Mouse (Mus musculus) liver, embryonic 11.5 days (tissue): Measurements from ENCODE around the gene Adgrl3. TPM values are rescaled to one million over a fixed set of nuclear protein-coding genes. Genes with fewer than 3 reads are reported as not detected.

Experiments
- ATAC-seq: fragments of 200-750 bp; cut with Nextera tagmentation; replicated peaks from 2 replicates; pipeline ENCODE4 v1.8.0; 2017; ENCODE audit warnings: moderate number of reproducible peaks, mild to moderate bottlenecking, moderate TSS enrichment, moderate library complexity; ENCODE audit not compliant: low FRiP score
- DNase-seq: peaks from one replicate; pipeline ENCODE4 v3.0.0-alpha.2; 2017; ENCODE audit warnings: low spot score
- H3K27ac ChIP-seq: fragments of 300-500 bp; sonication (generic); 2 replicates; pipeline ENCODE4 v1.5.1; 2014; ENCODE audit warnings: mild to moderate bottlenecking, low read depth, low read length, control low read depth
- H3K27me3 ChIP-seq: fragments of 300-500 bp; sonication (generic); replicated peaks from 2 replicates; pipeline ENCODE4 v1.6.1; 2014; ENCODE audit warnings: low read length, mixed read lengths; ENCODE audit not compliant: control insufficient read depth, insufficient read depth
- H3K36me3 ChIP-seq: fragments of 300-500 bp; sonication (generic); 2 replicates; pipeline ENCODE4 v1.6.1; 2014; ENCODE audit warnings: mild to moderate bottlenecking, low read length, moderate library complexity, mixed read lengths; ENCODE audit not compliant: control insufficient read depth, insufficient read depth
- H3K4me1 ChIP-seq: fragments of 300-500 bp; sonication (generic); replicated peaks from 2 replicates; pipeline ENCODE4 v1.6.1; 2014; ENCODE audit warnings: low read length, mixed read lengths; ENCODE audit not compliant: control insufficient read depth, insufficient read depth
- H3K4me2 ChIP-seq: fragments of 300-500 bp; sonication (generic); 2 replicates; pipeline ENCODE4 v1.6.1; 2014; ENCODE audit warnings: mild to moderate bottlenecking, control low read depth, moderate library complexity
- H3K4me3 ChIP-seq: fragments of 300-500 bp; sonication (generic); 2 replicates; pipeline ENCODE4 v1.5.1; 2014; ENCODE audit warnings: low read depth, low read length, control low read depth
- H3K9ac ChIP-seq: fragments of 300-500 bp; sonication (generic); 2 replicates; pipeline ENCODE4 v1.6.1; 2014; ENCODE audit warnings: low read depth, low read length, control low read depth
- H3K9me3 ChIP-seq: fragments of 300-500 bp; sonication (generic); 2 replicates; pipeline ENCODE4 v1.6.1; 2016; ENCODE audit warnings: low read length, inconsistent platforms, mixed read lengths; ENCODE audit not compliant: control insufficient read depth
- WGBS: fragments of 180-500 bp; shearing (Covaris S2); extraction: QIAGEN DNeasy Blood & Tissue Kit; methylation state at CpG from one replicate; pipeline ENCODE4 v1.1.7; 2014; 5-methylcytosine and 5-hydroxymethylcytosine counted together
- polyA plus RNA-seq: library from polyadenylated mRNA; unstranded; fragments of >200 nt; fragmentation: Nextera tagmentation; extraction: Ambion mirVana; gene quantifications from 2 replicates; pipeline ENCODE4 v1.2.1, GENCODE M21; 2014

Gene Adgrl3
- polyA plus RNA-seq, 1 experiment from 2014 or later: 9.1 TPM

- no peak overlapping the region for H3K9ac ChIP-seq
- WGBS: 35% methylated on average over 3 of the region's 3 CpGs
- DNase-seq (no peak), ATAC-seq (peak; percentile 20; the same call in 1 of the 2 replicates)
- H3K4me2 ChIP-seq: no peak overlapping the region
- H3K4me1 ChIP-seq: no peaks in the 10 kb centered on the region
- no peaks in the 10 kb centered on the region for H3K27me3 ChIP-seq
- H3K4me3 ChIP-seq: no peak overlapping the region
- H3K9me3 ChIP-seq: no peaks in the 10 kb centered on the region
- no peak overlapping the region for H3K27ac ChIP-seq
- H3K36me3 ChIP-seq: no peaks in the 10 kb centered on the region
Measured at GRCm38 (mm10) chr5:81483890-81484289, 464.0 kb downstream of the Adgrl3 start.

- Histone ChIP-seq H3K27me3 (no peaks in the 10 kb centered on the region), H3K36me3 (no peaks in the 10 kb centered on the region), H3K4me3 (no peak overlapping the region), H3K4me2 (no peak overlapping the region), H3K9ac (no peak overlapping the region), H3K4me1 (no peaks in the 10 kb centered on the region), H3K9me3 (no peaks in the 10 kb centered on the region), H3K27ac (no peak overlapping the region)
- ATAC-seq: no peak
- 70% methylated on average over 3 of the region's 3 CpGs for WGBS
- no peak for DNase-seq
Measured at GRCm38 (mm10) chr5:81501076-81501475, 481.1 kb downstream of the Adgrl3 start.

GRCm38 (mm10) chr5:81518720-81519496, 499.0 kb downstream of the Adgrl3 start:
- H3K4me2 ChIP-seq: no peak overlapping the region
- no peaks in the 10 kb centered on the region for H3K27me3 ChIP-seq
- no peak overlapping the region for H3K9ac ChIP-seq
- ATAC-seq (no peak), DNase-seq (no peak)
- no peak overlapping the region for H3K4me3 ChIP-seq
- no peak overlapping the region for H3K27ac ChIP-seq
- 58% methylated on average over 5 of the region's 5 CpGs for WGBS
- no peaks in the 10 kb centered on the region for H3K4me1 ChIP-seq
- H3K9me3 ChIP-seq: peaks cover 3% of the 10 kb centered on the region; the same call in 1 of the 2 replicates
- no peaks in the 10 kb centered on the region for H3K36me3 ChIP-seq

- H3K4me3 ChIP-seq: no peak overlapping the region
- DNase-seq (no peak), ATAC-seq (no peak)
- 30% methylated on average over 11 of the region's 11 CpGs for whole genome bisulfite sequencing
- H3K9ac ChIP-seq: no peak overlapping the region
- H3K9me3 ChIP-seq: peaks cover 3% of the 10 kb centered on the region; the same call in 1 of the 2 replicates
- no peaks in the 10 kb centered on the region for H3K4me1 ChIP-seq
- no peak overlapping the region for H3K4me2 ChIP-seq
- no peaks in the 10 kb centered on the region for H3K36me3 ChIP-seq
- no peaks in the 10 kb centered on the region for H3K27me3 ChIP-seq
- H3K27ac ChIP-seq: no peak overlapping the region
Measured at GRCm38 (mm10) chr5:81519497-81520382, 499.8 kb downstream of the Adgrl3 start.

- no peaks in the 10 kb centered on the region for H3K9me3 ChIP-seq
- H3K27ac ChIP-seq: no peak overlapping the region
- H3K36me3 ChIP-seq: no peaks in the 10 kb centered on the region
- DNase-seq (no peak), ATAC-seq (no peak)
- no peak overlapping the region for H3K4me2 ChIP-seq
- H3K4me3 ChIP-seq: no peak overlapping the region
- H3K27me3 ChIP-seq: no peaks in the 10 kb centered on the region
- 85% methylated on average over 4 of the region's 4 CpGs for WGBS
- no peaks in the 10 kb centered on the region for H3K4me1 ChIP-seq
- no peak overlapping the region for H3K9ac ChIP-seq
Measured at GRCm38 (mm10) chr5:81522760-81523159, 502.8 kb downstream of the Adgrl3 start.

GRCm38 (mm10) chr5:81524532-81524961, 504.6 kb downstream of the Adgrl3 start:
- ATAC-seq (no peak), DNase-seq (no peak)
- Histone ChIP-seq H3K9me3 (no peaks in the 10 kb centered on the region), H3K27ac (no peak overlapping the region), H3K4me2 (no peak overlapping the region), H3K4me1 (no peaks in the 10 kb centered on the region), H3K27me3 (no peaks in the 10 kb centered on the region), H3K4me3 (no peak overlapping the region), H3K9ac (no peak overlapping the region), H3K36me3 (no peaks in the 10 kb centered on the region)
- 85% methylated on average over 12 of the region's 12 CpGs for WGBS

- Histone ChIP-seq H3K4me1 (no peaks in the 10 kb centered on the region), H3K27me3 (no peaks in the 10 kb centered on the region), H3K9ac (no peak overlapping the region), H3K4me3 (no peak overlapping the region), H3K4me2 (no peak overlapping the region), H3K9me3 (no peaks in the 10 kb centered on the region), H3K27ac (no peak overlapping the region), H3K36me3 (no peaks in the 10 kb centered on the region)
- DNase-seq (no peak), ATAC-seq (no peak)
- 90% methylated on average over 2 of the region's 2 CpGs for WGBS
Measured at GRCm38 (mm10) chr5:81525326-81525725, 505.4 kb downstream of the Adgrl3 start.

GRCm38 (mm10) chr5:81531639-81532038, 511.7 kb downstream of the Adgrl3 start:
- no peak for ATAC-seq
- Histone ChIP-seq H3K27ac (no peak overlapping the region), H3K36me3 (no peaks in the 10 kb centered on the region), H3K4me3 (no peak overlapping the region), H3K9me3 (no peaks in the 10 kb centered on the region), H3K4me1 (no peaks in the 10 kb centered on the region), H3K4me2 (no peak overlapping the region), H3K9ac (no peak overlapping the region), H3K27me3 (no peaks in the 10 kb centered on the region)
- no peak for DNase-seq
- WGBS: 79% methylated on average over 4 of the region's 4 CpGs
